Mouse (Mus musculus): ENCODE measurements around the gene Qsox1.

GRCm38 (mm10) chr1:155811995-155812580 lies 601 bp downstream of the Qsox1 start:
- TF ChIP-seq FLI1 (IDR thresholded peaks at IDR 0.05; ENCODE audit: low read length) (no peak), GATA1 (IDR thresholded peaks at IDR 0.05; ENCODE audit: borderline replicate concordance, low read length) (no peak)
